Mouse (Mus musculus): ENCODE measurements at regions not wholly inside any gene's neighbourhood (a gene's known extent, or its start where the extent isn't known, plus 50 kb on each side); places are given as distances from the start of the nearest gene placed in this dataset.
"Not testable (repeated sequence)": the region's sequence is repeated elsewhere in the genome, so short reads cannot be mapped to it uniquely, and the experiment has no call there.

DNA sequence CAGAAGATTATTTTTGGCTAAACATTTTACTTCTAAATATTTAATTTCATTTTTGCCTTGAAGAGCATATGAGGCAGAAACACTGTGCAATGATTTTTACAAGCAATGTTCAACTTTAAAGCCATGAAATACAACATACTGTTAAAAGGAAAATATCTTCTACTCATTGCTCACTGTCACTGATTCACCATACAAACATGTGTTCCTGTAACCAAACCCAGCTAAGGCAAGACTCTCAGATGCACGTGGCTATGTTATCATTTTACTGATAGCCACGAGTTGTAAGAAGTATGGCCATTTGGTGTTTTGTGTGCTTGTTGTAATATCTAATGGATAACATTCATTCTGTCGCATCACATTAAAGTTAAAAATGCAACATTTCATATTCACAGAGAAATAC is 287.3 kb upstream of the Adamts5 start:
- Histone ChIP-seq H3K36me3 (ENCODE audit: insufficient read depth) (no peaks in the 10 kb centered on the region), H3K9me3 (ENCODE audit: low read length) (no peaks in the 10 kb centered on the region), H3K9ac (no peak overlapping the region), H3K4me2 (ENCODE audit: low read depth) (no peak overlapping the region), H3K27me3 (ENCODE audit: insufficient read depth, low read length) (no peaks in the 10 kb centered on the region), H3K4me3 (ENCODE audit: low read depth, low read length) (no peak overlapping the region), H3K4me1 (ENCODE audit: insufficient read depth) (no peaks in the 10 kb centered on the region), H3K27ac (ENCODE audit: low read depth, low read length) (no peak overlapping the region)
- no peak for ATAC-seq
- no peak for TF ChIP-seq CTCF (IDR thresholded peaks at IDR 0.05; ENCODE audit: low read depth)
- WGBS = 89% methylated on average over 3 of the region's 3 CpGs
- no peak for DNase-seq

DNA sequence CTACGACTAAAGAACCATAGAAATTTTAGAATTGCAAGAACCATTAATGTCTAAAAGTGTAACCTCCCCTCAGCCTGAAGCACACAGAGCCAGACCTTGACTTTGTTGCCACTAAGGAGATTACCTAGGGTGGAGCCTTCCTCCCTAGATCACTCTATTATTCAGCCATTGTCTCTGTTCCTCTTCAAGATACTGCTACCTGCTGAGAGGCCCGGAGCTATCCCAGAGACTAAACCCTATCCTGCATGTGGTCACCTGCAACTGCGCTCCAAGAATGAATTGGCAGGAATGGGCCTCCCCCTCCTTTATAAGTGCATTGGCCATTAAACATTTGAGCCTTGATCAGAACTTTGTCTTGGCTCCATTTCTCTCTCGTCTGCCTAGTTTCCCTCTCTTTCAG is 286.0 kb upstream of the Adamts5 start:
- WGBS = 50% methylated on average over 4 of the region's 4 CpGs
- H3K27me3 ChIP-seq (ENCODE audit: insufficient read depth, low read length); ATAC-seq; H3K9me3 ChIP-seq (ENCODE audit: low read length); H3K27ac ChIP-seq (ENCODE audit: low read depth, low read length); H3K4me3 ChIP-seq (ENCODE audit: low read depth, low read length); DNase-seq; H3K4me1 ChIP-seq (ENCODE audit: insufficient read depth); H3K4me2 ChIP-seq (ENCODE audit: low read depth); H3K9ac ChIP-seq; H3K36me3 ChIP-seq (ENCODE audit: insufficient read depth): not testable (repeated sequence)

DNA sequence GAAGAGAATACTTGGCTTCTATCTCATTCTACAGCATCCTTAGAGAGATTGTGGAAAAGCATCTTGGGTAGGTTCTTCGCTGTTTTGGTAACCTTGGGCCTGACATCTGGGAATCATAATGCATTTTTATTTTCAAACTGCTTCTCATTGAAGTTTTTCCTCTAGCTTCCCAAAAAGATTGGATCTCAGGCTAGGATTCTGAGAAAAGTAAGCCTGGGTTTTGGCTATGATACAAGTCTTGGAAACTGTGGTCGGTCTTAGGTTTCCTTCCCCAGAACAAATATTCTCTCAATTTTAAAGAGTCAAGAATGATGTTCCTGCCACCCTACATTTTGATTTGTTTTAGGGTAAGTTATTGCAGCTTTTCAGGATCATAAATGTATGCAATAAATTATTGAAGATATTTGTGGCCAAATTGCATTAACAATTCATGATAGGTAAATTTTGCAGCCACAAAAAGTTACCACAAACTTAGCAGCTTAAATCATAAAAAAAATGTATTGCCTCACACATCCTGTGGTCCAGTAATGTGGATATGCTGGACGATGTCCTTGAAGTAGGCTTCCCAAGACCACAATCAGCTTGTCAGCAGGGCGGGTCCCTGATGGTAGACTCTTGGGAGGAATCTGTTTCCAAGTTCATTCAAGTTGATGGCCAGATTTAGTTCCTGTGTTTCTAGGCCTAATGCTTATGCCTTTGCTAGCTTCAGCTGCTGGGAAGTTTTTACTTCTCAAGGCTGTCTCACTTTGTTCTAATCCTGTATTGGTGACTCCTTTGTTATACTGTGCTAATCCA is 257.6 kb upstream of the Adamts5 start:
- DNase-seq (no peak), ATAC-seq (no peak)
- Histone ChIP-seq H3K9me3 (ENCODE audit: low read length) (no peaks in the 10 kb centered on the region), H3K27me3 (ENCODE audit: insufficient read depth, low read length) (no peaks in the 10 kb centered on the region), H3K27ac (ENCODE audit: low read depth, low read length) (no peak overlapping the region), H3K4me2 (ENCODE audit: low read depth) (no peak overlapping the region), H3K4me3 (ENCODE audit: low read depth, low read length) (no peak overlapping the region), H3K36me3 (ENCODE audit: insufficient read depth) (no peaks in the 10 kb centered on the region), H3K9ac (no peak overlapping the region), H3K4me1 (ENCODE audit: insufficient read depth) (no peaks in the 10 kb centered on the region)
- TF ChIP-seq CTCF (IDR thresholded peaks at IDR 0.05; ENCODE audit: low read depth) = no peak
- WGBS = 89% methylated on average over 4 of the region's 4 CpGs

DNA sequence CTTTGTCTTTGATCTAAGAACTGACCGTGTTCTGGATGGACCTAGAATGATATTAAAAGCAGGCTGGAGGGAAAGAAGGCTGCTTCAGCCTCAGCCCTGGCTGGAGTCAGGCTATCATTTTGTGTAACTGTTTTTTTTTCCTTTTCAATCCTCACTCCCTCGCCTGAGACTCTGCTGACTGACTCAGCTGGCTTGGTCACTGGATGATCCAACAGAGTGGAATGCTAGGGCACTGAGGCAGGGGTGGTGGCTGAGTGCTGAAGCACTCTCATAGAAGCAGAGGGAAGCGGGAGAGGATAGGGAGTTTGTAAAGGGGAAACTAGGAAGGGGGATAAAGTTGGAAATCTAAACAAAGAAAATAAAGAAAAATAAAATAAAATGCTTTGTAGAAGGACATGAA is 236.5 kb upstream of the Adamts5 start:
- H3K36me3 ChIP-seq (ENCODE audit: insufficient read depth) = no peaks in the 10 kb centered on the region
- no peak overlapping the region for H3K9ac ChIP-seq
- no peaks in the 10 kb centered on the region for H3K9me3 ChIP-seq (ENCODE audit: low read length)
- no peaks in the 10 kb centered on the region for H3K4me1 ChIP-seq (ENCODE audit: insufficient read depth)
- H3K4me3 ChIP-seq (ENCODE audit: low read depth, low read length) = no peak overlapping the region
- no peak for ATAC-seq
- no peak overlapping the region for H3K27ac ChIP-seq (ENCODE audit: low read depth, low read length)
- no peak overlapping the region for H3K4me2 ChIP-seq (ENCODE audit: low read depth)
- no peak for TF ChIP-seq CTCF (IDR thresholded peaks at IDR 0.05; ENCODE audit: low read depth)
- DNase-seq = no peak
- H3K27me3 ChIP-seq (ENCODE audit: insufficient read depth, low read length) = no peaks in the 10 kb centered on the region
- 71% methylated on average over 3 of the region's 3 CpGs for WGBS

DNA sequence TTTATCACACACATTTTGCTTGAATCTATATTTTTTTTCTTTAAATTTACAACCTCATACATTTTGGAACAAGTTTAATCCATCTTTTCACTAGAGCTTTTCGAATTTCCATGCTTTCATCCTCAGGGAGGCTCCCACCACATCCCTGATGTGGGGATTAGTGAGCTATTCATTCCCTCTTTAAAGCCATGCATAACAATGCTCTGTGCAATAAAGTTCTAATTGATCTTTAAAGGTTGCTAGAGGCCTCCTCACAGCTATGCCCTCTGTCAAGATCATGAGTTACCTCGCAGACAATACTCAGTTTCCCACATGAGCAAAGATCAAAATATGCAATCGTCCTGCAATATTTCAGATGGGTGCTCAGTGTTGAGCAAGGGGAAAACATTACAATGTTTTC is 234.5 kb upstream of the Adamts5 start:
- no peak overlapping the region for H3K4me3 ChIP-seq (ENCODE audit: low read depth, low read length)
- TF ChIP-seq CTCF (IDR thresholded peaks at IDR 0.05; ENCODE audit: low read depth) = no peak
- H3K27me3 ChIP-seq (ENCODE audit: insufficient read depth, low read length) = no peaks in the 10 kb centered on the region
- no peaks in the 10 kb centered on the region for H3K4me1 ChIP-seq (ENCODE audit: insufficient read depth)
- no peak for DNase-seq
- H3K4me2 ChIP-seq (ENCODE audit: low read depth) = no peak overlapping the region
- no peak overlapping the region for H3K9ac ChIP-seq
- H3K27ac ChIP-seq (ENCODE audit: low read depth, low read length) = no peak overlapping the region
- no peaks in the 10 kb centered on the region for H3K36me3 ChIP-seq (ENCODE audit: insufficient read depth)
- WGBS = 8% methylated on average over 3 of the region's 3 CpGs
- H3K9me3 ChIP-seq (ENCODE audit: low read length) = no peaks in the 10 kb centered on the region
- ATAC-seq = no peak

DNA sequence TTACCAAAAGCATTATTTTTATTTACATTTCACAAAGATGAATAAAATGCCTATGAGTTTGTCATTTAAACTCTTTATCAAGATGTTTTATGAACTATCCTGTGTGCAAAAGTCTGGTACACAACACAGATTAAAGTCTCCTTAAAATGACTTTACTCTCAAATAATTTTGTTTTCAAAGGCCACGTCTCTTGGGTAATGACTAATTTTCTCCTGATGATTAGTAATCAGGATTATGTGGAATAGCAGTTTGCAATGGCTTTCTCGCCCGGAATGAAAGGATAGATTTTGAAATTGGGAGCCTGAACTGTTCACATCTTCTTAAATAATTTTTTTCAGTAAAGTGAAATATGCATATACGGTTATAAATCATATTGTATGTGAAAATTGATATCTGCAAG is 225.8 kb upstream of the Adamts5 start:
- Histone ChIP-seq H3K36me3 (ENCODE audit: insufficient read depth) (no peaks in the 10 kb centered on the region), H3K4me1 (ENCODE audit: insufficient read depth) (no peaks in the 10 kb centered on the region), H3K9ac (no peak overlapping the region), H3K4me3 (ENCODE audit: low read depth, low read length) (no peak overlapping the region), H3K9me3 (ENCODE audit: low read length) (no peaks in the 10 kb centered on the region), H3K27me3 (ENCODE audit: insufficient read depth, low read length) (no peaks in the 10 kb centered on the region), H3K4me2 (ENCODE audit: low read depth) (no peak overlapping the region), H3K27ac (ENCODE audit: low read depth, low read length) (no peak overlapping the region)
- DNase-seq = no peak
- 82% methylated on average over 4 of the region's 4 CpGs for WGBS
- no peak for ATAC-seq
- TF ChIP-seq CTCF (IDR thresholded peaks at IDR 0.05; ENCODE audit: low read depth) = no peak

DNA sequence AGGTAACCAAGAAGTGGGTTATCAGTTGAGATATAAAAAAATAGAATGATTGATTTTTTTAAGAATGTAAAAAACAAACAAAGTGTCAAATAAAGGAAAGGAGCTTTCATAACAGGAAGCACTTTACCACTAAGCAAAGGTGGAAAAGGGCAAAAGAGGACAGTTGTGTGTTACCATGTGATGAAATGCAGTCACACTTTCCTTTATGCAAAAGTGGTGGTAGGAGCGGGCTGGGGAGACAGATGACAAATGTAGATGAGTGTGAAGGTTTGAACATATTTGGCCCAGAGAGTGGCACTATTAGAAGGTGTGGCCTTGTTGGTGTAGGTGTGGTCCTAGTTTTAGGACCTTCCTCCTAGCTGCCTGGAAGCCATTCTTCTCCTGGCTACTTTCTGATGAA is 222.6 kb upstream of the Adamts5 start:
- 90% methylated on average over 1 of the region's 1 CpGs for WGBS
- no peak overlapping the region for H3K9ac ChIP-seq
- H3K4me1 ChIP-seq (ENCODE audit: insufficient read depth) = no peaks in the 10 kb centered on the region
- H3K9me3 ChIP-seq (ENCODE audit: low read length) = no peaks in the 10 kb centered on the region
- no peaks in the 10 kb centered on the region for H3K27me3 ChIP-seq (ENCODE audit: insufficient read depth, low read length)
- H3K36me3 ChIP-seq (ENCODE audit: insufficient read depth) = no peaks in the 10 kb centered on the region
- H3K27ac ChIP-seq (ENCODE audit: low read depth, low read length) = no peak overlapping the region
- DNase-seq (no peak), ATAC-seq (no peak)
- no peak overlapping the region for H3K4me2 ChIP-seq (ENCODE audit: low read depth)
- TF ChIP-seq CTCF (IDR thresholded peaks at IDR 0.05; ENCODE audit: low read depth) = no peak
- H3K4me3 ChIP-seq (ENCODE audit: low read depth, low read length) = no peak overlapping the region
